Mouse (Mus musculus): Measurements from ENCODE around the gene Tmem270. TPM values are rescaled to one million over a fixed set of nuclear protein-coding genes. Genes with fewer than 3 reads are reported as not detected.

Gene Tmem270
- polyA plus RNA-seq, 1 experiment = not detected

- DNase-seq (ENCODE audit: low spot score) = no peak
These were observed 23.5 kb upstream of the Tmem270 start for GRCm38 (mm10) chr5:134929988-134930387.

- DNase-seq (ENCODE audit: low spot score) = no peak
These were observed 20.2 kb upstream of the Tmem270 start for GRCm38 (mm10) chr5:134926726-134927125.

GRCm38 (mm10) chr5:134923141-134923540 lies 16.6 kb upstream of the Tmem270 start:
- no peak for DNase-seq (ENCODE audit: low spot score)

GRCm38 (mm10) chr5:134921106-134921505 lies 14.6 kb upstream of the Tmem270 start:
- no peak for DNase-seq (ENCODE audit: low spot score)

GRCm38 (mm10) chr5:134920106-134920687 lies 13.7 kb upstream of the Tmem270 start:
- no peak for DNase-seq (ENCODE audit: low spot score)

GRCm38 (mm10) chr5:134919097-134919496 lies 12.6 kb upstream of the Tmem270 start:
- DNase-seq (ENCODE audit: low spot score) = no peak

- no peak for DNase-seq (ENCODE audit: low spot score)
These were observed 11.7 kb upstream of the Tmem270 start for GRCm38 (mm10) chr5:134918071-134918832.

GRCm38 (mm10) chr5:134915311-134915710 lies 8.8 kb upstream of the Tmem270 start, which contains the start of gene Cldn13:
Gene Cldn13, minus strand, starts transcription at chr5:134915526.
- DNase-seq (ENCODE audit: low spot score) = no peak

GRCm38 (mm10) chr5:134914510-134914909 lies 8.0 kb upstream of the Tmem270 start:
- no peak for DNase-seq (ENCODE audit: low spot score)

- DNase-seq (ENCODE audit: low spot score) = no peak
These were observed 7.2 kb upstream of the Tmem270 start for GRCm38 (mm10) chr5:134913753-134914152.

- DNase-seq (ENCODE audit: low spot score) = no peak
These were observed 6.8 kb upstream of the Tmem270 start for GRCm38 (mm10) chr5:134913352-134913751.

- no peak for DNase-seq (ENCODE audit: low spot score)
These were observed 5.4 kb upstream of the Tmem270 start for GRCm38 (mm10) chr5:134911901-134912300.

- peak; percentile 94 for DNase-seq (ENCODE audit: low spot score)
These were observed 602 bp upstream of the Tmem270 start for GRCm38 (mm10) chr5:134907135-134907534.

GRCm38 (mm10) chr5:134901644-134902027 lies 4.9 kb downstream of the Tmem270 start:
- DNase-seq (ENCODE audit: low spot score) = no peak

GRCm38 (mm10) chr5:134901012-134901643 lies 5.4 kb downstream of the Tmem270 start:
- no peak for DNase-seq (ENCODE audit: low spot score)

GRCm38 (mm10) chr5:134897596-134897995 lies 8.9 kb downstream of the Tmem270 start:
- DNase-seq (ENCODE audit: low spot score) = no peak

GRCm38 (mm10) chr5:134896965-134897364 lies 9.6 kb downstream of the Tmem270 start:
- no peak for DNase-seq (ENCODE audit: low spot score)

GRCm38 (mm10) chr5:134895291-134895690 lies 11.2 kb downstream of the Tmem270 start:
- DNase-seq (ENCODE audit: low spot score) = no peak

GRCm38 (mm10) chr5:134892717-134893116 lies 13.8 kb downstream of the Tmem270 start:
- DNase-seq (ENCODE audit: low spot score) = no peak

- DNase-seq (ENCODE audit: low spot score) = no peak
These were observed 15.0 kb downstream of the Tmem270 start for GRCm38 (mm10) chr5:134891552-134891951.

GRCm38 (mm10) chr5:134890601-134891054 lies 15.9 kb downstream of the Tmem270 start:
- DNase-seq (ENCODE audit: low spot score) = no peak

- DNase-seq (ENCODE audit: low spot score) = no peak
These were observed 18.0 kb downstream of the Tmem270 start for GRCm38 (mm10) chr5:134888505-134888904.

Data from urinary bladder, adult 2 months (tissue).